Mouse (Mus musculus) cerebellum, adult 2 months (tissue): ENCODE measurements around the gene Gm3573.
"Not testable (repeated sequence)": the region's sequence is repeated elsewhere in the genome, so short reads cannot be mapped to it uniquely, and the experiment has no call there.

Experiments
- CTCF ChIP-seq: fragments of 200-500 bp; IDR thresholded peaks from 2 replicates; pipeline ENCODE4 v1.5.1; 2011; ENCODE audit warnings: low read depth, mild to moderate bottlenecking, control low read depth, low read length, moderate library complexity, borderline replicate concordance; ENCODE audit not compliant: insufficient read depth
- POLR2A ChIP-seq: fragments of 200-500 bp; IDR thresholded peaks from 2 replicates; pipeline ENCODE4 v1.6.1; 2011; ENCODE audit warnings: low read length, control low read depth, borderline replicate concordance; ENCODE audit not compliant: insufficient read depth

DNA sequence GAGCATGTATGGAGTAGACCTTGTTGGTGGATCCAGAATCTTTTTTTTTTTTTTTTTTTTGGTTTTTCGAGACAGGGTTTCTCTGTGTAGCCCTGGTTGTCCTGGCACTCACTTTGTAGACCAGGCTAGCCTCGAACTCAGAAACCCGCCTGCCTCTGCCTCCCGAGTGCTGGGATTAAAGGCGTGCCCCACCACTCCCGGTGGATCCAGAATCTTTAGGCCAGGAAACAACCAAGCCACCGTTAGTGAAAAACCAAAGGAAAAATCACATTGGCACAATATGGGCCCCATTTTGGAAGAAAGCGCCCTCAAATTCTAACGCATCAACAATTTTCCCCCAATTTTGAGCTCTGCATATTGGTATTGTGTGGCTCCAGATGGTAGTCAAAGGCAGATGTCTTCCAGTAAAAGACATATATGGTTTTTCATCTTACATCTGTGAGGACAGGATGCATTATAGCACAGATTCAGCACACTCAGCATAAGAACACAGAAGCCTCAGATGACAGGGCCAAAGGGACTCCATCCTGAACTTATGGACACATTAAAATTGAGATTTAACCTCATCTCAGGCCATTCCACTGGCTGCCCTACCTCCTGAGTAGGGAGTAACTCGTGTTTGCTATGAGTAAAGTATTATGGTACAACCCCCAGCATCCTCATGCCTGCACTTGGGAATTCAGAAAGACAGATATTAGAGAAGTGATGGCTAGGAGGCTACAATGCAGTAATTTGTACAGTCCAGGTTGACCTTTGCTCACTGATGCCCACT lies 26.4 kb upstream of the Gm3573 start:
- TF ChIP-seq POLR2A, CTCF: not testable (repeated sequence)
